Mouse (Mus musculus): ENCODE results near the gene Dgkg. TPM values are rescaled to one million over a fixed set of nuclear protein-coding genes. Genes with fewer than 3 reads are reported as not detected.

Dgkg gene
- polyA plus RNA-seq, 1 experiment from 2014 or later = 0.35 TPM

DNA sequence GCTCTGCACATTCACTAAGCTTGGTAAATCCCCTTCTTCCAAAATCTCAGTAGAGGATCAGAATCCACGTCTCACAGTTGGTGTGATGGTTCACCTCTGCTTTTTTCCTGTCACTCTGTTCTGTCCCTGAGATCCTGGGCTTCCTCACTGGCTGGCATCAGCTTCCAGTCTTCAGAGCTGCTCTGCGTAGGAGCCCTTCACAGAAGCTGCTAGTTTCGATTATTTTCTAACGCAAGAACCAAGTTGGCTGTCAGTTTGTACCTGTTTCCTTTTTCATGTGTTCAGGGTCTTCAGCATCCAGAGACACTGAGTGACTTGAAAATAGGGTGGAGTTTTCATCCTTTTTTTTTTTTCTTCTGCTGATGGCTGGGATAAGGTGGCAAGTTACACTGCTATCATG is 15.0 kb downstream of the Dgkg start:
- Histone ChIP-seq H3K27me3 (no peaks in the 10 kb centered on the region), H3K4me2 (no peak overlapping the region), H3K36me3 (no peaks in the 10 kb centered on the region), H3K27ac (no peak overlapping the region), H3K4me3 (no peak overlapping the region), H3K4me1 (no peaks in the 10 kb centered on the region), H3K9ac (no peak overlapping the region), H3K9me3 (no peaks in the 10 kb centered on the region)
- WGBS = 75% methylated on average over 4 of the region's 4 CpGs
- ATAC-seq (ENCODE audit: insufficient number of reproducible peaks, low FRiP score, low TSS enrichment, low read depth) = no peak

GRCm38 (mm10) chr16:22641588-22641987 is 15.4 kb downstream of the Dgkg start:
- 17% methylated on average over 9 of the region's 9 CpGs for WGBS
- H3K36me3 ChIP-seq = no peaks in the 10 kb centered on the region
- no peak overlapping the region for H3K4me2 ChIP-seq
- ATAC-seq (ENCODE audit: insufficient number of reproducible peaks, low FRiP score, low TSS enrichment, low read depth) = no peak
- H3K27me3 ChIP-seq = no peaks in the 10 kb centered on the region
- no peaks in the 10 kb centered on the region for H3K4me1 ChIP-seq
- no peak overlapping the region for H3K27ac ChIP-seq
- H3K4me3 ChIP-seq = no peak overlapping the region
- H3K9me3 ChIP-seq = no peaks in the 10 kb centered on the region
- H3K9ac ChIP-seq = no peak overlapping the region

- Histone ChIP-seq H3K4me1 (no peaks in the 10 kb centered on the region), H3K27me3 (no peaks in the 10 kb centered on the region), H3K36me3 (no peaks in the 10 kb centered on the region), H3K4me2 (no peak overlapping the region), H3K9me3 (no peaks in the 10 kb centered on the region), H3K4me3 (no peak overlapping the region), H3K9ac (no peak overlapping the region), H3K27ac (no peak overlapping the region)
- no peak for ATAC-seq (ENCODE audit: insufficient number of reproducible peaks, low FRiP score, low TSS enrichment, low read depth)
- WGBS = 56% methylated on average over 3 of the region's 3 CpGs
Measured at GRCm38 (mm10) chr16:22637311-22637710, 19.7 kb downstream of the Dgkg start.

DNA sequence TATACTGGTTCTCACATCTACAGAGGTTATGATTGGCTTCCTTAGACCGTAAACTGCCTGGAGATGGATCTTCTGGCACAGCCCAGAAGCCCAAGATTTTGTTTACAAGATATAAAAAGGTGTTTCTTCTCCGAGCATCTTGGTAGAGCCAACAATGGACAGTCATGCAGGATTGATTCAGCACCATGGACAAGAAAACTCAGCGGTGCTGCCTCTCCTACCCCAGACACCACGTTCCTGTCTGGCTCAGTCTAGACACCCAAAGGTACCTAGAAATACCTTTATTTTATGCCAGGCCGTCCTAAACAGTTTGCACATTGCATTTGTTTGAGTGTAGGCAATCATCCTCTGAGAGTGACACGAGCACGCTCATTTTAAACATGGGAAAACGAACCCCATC is 21.3 kb downstream of the Dgkg start:
- no peak overlapping the region for H3K9ac ChIP-seq
- no peaks in the 10 kb centered on the region for H3K9me3 ChIP-seq
- no peaks in the 10 kb centered on the region for H3K4me1 ChIP-seq
- H3K36me3 ChIP-seq = no peaks in the 10 kb centered on the region
- H3K4me3 ChIP-seq = no peak overlapping the region
- no peaks in the 10 kb centered on the region for H3K27me3 ChIP-seq
- 54% methylated on average over 8 of the region's 8 CpGs for WGBS
- ATAC-seq (ENCODE audit: insufficient number of reproducible peaks, low FRiP score, low TSS enrichment, low read depth) = no peak
- H3K4me2 ChIP-seq = no peak overlapping the region
- no peak overlapping the region for H3K27ac ChIP-seq

DNA sequence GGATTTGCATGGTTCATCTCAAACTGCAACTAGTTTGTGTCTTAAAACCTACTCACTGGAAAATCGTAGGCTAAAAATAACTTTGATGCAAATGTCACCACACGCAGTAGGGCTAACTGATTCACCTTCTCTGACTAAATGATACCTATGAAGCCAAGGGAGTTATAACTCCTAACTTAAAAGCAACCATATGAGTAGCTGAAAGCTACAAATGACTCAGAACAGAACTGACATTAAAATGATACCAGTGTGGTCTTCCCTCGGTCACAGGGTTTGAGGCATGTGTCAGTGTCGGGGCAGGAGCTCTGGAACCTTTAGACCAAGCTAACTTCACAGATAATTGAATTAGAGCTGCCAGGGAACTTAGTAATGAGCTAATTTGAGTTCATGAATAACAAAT is 24.0 kb downstream of the Dgkg start:
- 79% methylated on average over 4 of the region's 4 CpGs for WGBS

GRCm38 (mm10) chr16:22630351-22630750 is 26.7 kb downstream of the Dgkg start:
- no peak overlapping the region for H3K4me2 ChIP-seq
- no peak overlapping the region for H3K9ac ChIP-seq
- WGBS = 83% methylated on average over 4 of the region's 4 CpGs
- no peak for ATAC-seq (ENCODE audit: insufficient number of reproducible peaks, low FRiP score, low TSS enrichment, low read depth)
- no peak overlapping the region for H3K27ac ChIP-seq
- no peaks in the 10 kb centered on the region for H3K36me3 ChIP-seq
- H3K9me3 ChIP-seq = no peaks in the 10 kb centered on the region
- no peak overlapping the region for H3K4me3 ChIP-seq
- H3K27me3 ChIP-seq = no peaks in the 10 kb centered on the region
- H3K4me1 ChIP-seq = no peaks in the 10 kb centered on the region

More for the DNA sequence above, 24.0 kb downstream of the Dgkg start:
- no peaks in the 10 kb centered on the region for H3K27me3 ChIP-seq
- H3K4me2 ChIP-seq = no peak overlapping the region
- ATAC-seq (ENCODE audit: insufficient number of reproducible peaks, low FRiP score, low TSS enrichment, low read depth) = no peak
- H3K4me3 ChIP-seq = no peak overlapping the region
- no peaks in the 10 kb centered on the region for H3K9me3 ChIP-seq
- no peaks in the 10 kb centered on the region for H3K4me1 ChIP-seq
- no peaks in the 10 kb centered on the region for H3K36me3 ChIP-seq
- no peak overlapping the region for H3K27ac ChIP-seq
- no peak overlapping the region for H3K9ac ChIP-seq

- no peaks in the 10 kb centered on the region for H3K9me3 ChIP-seq
- H3K27me3 ChIP-seq = no peaks in the 10 kb centered on the region
- no peak overlapping the region for H3K4me3 ChIP-seq
- no peak overlapping the region for H3K4me2 ChIP-seq
- no peaks in the 10 kb centered on the region for H3K4me1 ChIP-seq
- no peak overlapping the region for H3K27ac ChIP-seq
- 83% methylated on average over 4 of the region's 4 CpGs for WGBS
- no peak for ATAC-seq (ENCODE audit: insufficient number of reproducible peaks, low FRiP score, low TSS enrichment, low read depth)
- H3K36me3 ChIP-seq = no peaks in the 10 kb centered on the region
- H3K9ac ChIP-seq = no peak overlapping the region
Measured at GRCm38 (mm10) chr16:22629900-22630299, 27.1 kb downstream of the Dgkg start.

- Histone ChIP-seq H3K36me3 (no peaks in the 10 kb centered on the region), H3K27ac (no peak overlapping the region), H3K9ac (no peak overlapping the region), H3K27me3 (no peaks in the 10 kb centered on the region), H3K4me3 (no peak overlapping the region), H3K4me1 (peaks cover 10% of the 10 kb centered on the region), H3K4me2 (no peak overlapping the region), H3K9me3 (no peaks in the 10 kb centered on the region)
- ATAC-seq (ENCODE audit: insufficient number of reproducible peaks, low FRiP score, low TSS enrichment, low read depth) = no peak
- 88% methylated on average over 5 of the region's 5 CpGs for WGBS
Measured at GRCm38 (mm10) chr16:22625987-22626386, 31.0 kb downstream of the Dgkg start.

DNA sequence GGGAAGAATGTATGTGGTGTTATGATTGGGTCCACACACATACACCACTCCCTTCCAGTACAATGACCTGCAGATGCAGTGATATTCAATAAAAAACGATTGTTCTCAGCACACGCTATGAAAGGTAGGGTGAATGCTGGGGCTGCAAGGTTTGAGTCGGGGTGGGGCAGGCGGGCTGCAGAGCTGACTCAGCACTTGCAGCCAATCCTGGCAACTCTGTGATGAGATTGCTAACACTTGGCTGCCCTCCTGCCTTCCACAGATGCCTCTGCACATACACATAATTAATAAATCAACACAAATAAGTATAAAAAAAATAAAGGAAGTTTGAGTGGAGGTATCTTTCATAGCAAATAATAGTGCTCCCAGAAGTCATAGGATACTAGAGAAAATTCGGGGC is 31.6 kb downstream of the Dgkg start:
- H3K27ac ChIP-seq = no peak overlapping the region
- H3K36me3 ChIP-seq = no peaks in the 10 kb centered on the region
- H3K27me3 ChIP-seq = no peaks in the 10 kb centered on the region
- H3K9me3 ChIP-seq = no peaks in the 10 kb centered on the region
- H3K9ac ChIP-seq = no peak overlapping the region
- 66% methylated on average over 5 of the region's 5 CpGs for WGBS
- no peak overlapping the region for H3K4me2 ChIP-seq
- H3K4me3 ChIP-seq = no peak overlapping the region
- H3K4me1 ChIP-seq = peaks cover 10% of the 10 kb centered on the region
- ATAC-seq (ENCODE audit: insufficient number of reproducible peaks, low FRiP score, low TSS enrichment, low read depth) = no peak

DNA sequence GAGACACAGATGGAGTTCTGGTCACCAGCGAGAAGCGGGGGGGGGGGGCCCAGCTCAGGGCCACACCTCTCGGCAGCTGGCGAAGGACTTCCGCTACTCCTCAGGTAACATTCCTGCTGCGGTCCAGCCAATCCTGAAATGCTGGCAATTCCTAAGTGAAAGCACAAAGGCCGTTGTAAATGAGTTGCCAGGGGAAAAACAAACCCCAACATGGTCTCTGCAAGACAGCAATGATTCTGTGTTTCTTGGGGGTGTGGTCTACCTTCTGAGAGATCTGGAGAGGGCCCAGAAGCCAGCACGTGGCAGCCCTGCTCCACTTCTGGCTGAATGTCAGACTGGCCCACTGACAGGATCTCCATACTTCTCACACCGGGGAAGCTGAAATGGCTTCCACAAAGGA is 34.7 kb downstream of the Dgkg start:
- H3K4me3 ChIP-seq = no peak overlapping the region
- 5% methylated on average over 9 of the region's 9 CpGs for WGBS
- H3K4me1 ChIP-seq = peaks cover 10% of the 10 kb centered on the region
- H3K9ac ChIP-seq = no peak overlapping the region
- H3K27ac ChIP-seq = no peak overlapping the region
- no peak overlapping the region; the same call in 1 of the 2 replicates for H3K4me2 ChIP-seq
- H3K36me3 ChIP-seq = no peaks in the 10 kb centered on the region
- no peaks in the 10 kb centered on the region for H3K9me3 ChIP-seq
- H3K27me3 ChIP-seq = no peaks in the 10 kb centered on the region
- no peak for ATAC-seq (ENCODE audit: insufficient number of reproducible peaks, low FRiP score, low TSS enrichment, low read depth)

GRCm38 (mm10) chr16:22621299-22621920 is 35.6 kb downstream of the Dgkg start:
- Histone ChIP-seq H3K4me3 (no peak overlapping the region), H3K4me1 (peaks cover 10% of the 10 kb centered on the region), H3K4me2 (no peak overlapping the region), H3K27ac (no peak overlapping the region), H3K9me3 (no peaks in the 10 kb centered on the region), H3K9ac (no peak overlapping the region), H3K36me3 (no peaks in the 10 kb centered on the region), H3K27me3 (no peaks in the 10 kb centered on the region)
- no peak for ATAC-seq (ENCODE audit: insufficient number of reproducible peaks, low FRiP score, low TSS enrichment, low read depth)
- whole genome bisulfite sequencing = 73% methylated on average over 13 of the region's 13 CpGs

GRCm38 (mm10) chr16:22618424-22619056 is 38.5 kb downstream of the Dgkg start:
- H3K4me1 ChIP-seq = peaks cover 10% of the 10 kb centered on the region
- no peaks in the 10 kb centered on the region for H3K27me3 ChIP-seq
- H3K27ac ChIP-seq = no peak overlapping the region
- H3K36me3 ChIP-seq = no peaks in the 10 kb centered on the region
- 70% methylated on average over 8 of the region's 8 CpGs for WGBS
- no peaks in the 10 kb centered on the region for H3K9me3 ChIP-seq
- H3K9ac ChIP-seq = no peak overlapping the region
- H3K4me3 ChIP-seq = no peak overlapping the region
- no peak overlapping the region for H3K4me2 ChIP-seq
- no peak for ATAC-seq (ENCODE audit: insufficient number of reproducible peaks, low FRiP score, low TSS enrichment, low read depth)

DNA sequence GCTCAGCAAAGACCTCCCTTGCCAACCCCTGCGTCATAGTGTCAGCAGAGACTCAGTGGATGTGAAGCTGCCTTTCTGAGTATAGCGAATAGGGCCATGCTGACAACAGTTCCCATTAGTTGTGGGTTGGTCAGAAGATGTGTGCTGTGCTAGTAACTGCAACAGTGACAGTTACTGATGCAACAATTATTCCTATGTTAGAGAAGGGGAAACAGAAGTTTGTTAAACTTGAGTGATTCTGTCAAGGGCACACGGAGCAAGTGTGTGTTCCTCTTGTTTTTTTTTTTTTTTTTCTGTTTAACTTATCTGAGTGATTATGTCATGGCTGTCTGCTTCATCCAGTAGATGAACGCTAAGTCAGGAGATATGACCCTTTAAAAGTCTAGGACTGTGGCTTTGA is 41.2 kb downstream of the Dgkg start:
- Histone ChIP-seq H3K36me3 (no peaks in the 10 kb centered on the region), H3K27ac (no peak overlapping the region), H3K4me3 (no peak overlapping the region), H3K27me3 (no peaks in the 10 kb centered on the region), H3K9me3 (no peaks in the 10 kb centered on the region), H3K9ac (no peak overlapping the region), H3K4me1 (no peaks in the 10 kb centered on the region), H3K4me2 (no peak overlapping the region)
- ATAC-seq (ENCODE audit: insufficient number of reproducible peaks, low FRiP score, low TSS enrichment, low read depth) = no peak
- 83% methylated on average over 4 of the region's 4 CpGs for WGBS
